Mouse (Mus musculus): ENCODE data around the gene Enthd1.

DNA sequence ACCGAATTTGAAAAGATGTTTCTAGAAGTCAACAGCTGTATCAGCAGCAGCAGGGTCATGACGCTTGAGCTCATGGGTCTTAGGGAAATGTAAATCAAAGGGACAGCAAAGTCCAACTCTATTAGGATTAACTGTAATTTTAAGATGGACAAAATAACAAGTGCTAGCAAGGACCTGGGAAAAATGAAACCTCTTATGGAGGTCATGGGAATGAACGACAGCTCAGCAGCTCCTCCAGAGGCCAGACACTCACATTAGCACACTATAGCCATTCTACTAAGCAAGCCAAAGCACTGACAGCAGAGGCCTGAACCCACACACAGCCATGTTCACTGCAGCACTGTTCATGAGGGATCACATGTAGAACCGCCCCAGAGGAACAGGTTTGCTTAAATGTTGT lies 7.2 kb downstream of the Enthd1 start:
- TF ChIP-seq CTCF (IDR thresholded peaks at IDR 0.05; ENCODE audit: control insufficient read depth, insufficient read depth, low read length) (no peak), POLR2A (IDR thresholded peaks at IDR 0.05; ENCODE audit: borderline replicate concordance, control insufficient read depth, low read depth, low read length) (no peak)

All from bone marrow, adult 2 months (tissue).